Mouse (Mus musculus): ENCODE results near the gene Cuedc1.

GRCm38 (mm10) chr11:88071113-88071512 is 26.7 kb upstream of the Cuedc1 start:
- TF ChIP-seq CTCF (conservative IDR thresholded peaks at IDR 0.05; ENCODE audit: low read length), result no peak
- TF ChIP-seq NANOG (IDR thresholded peaks at IDR 0.05; ENCODE audit: borderline replicate concordance, low read length), result no peak

All from E14TG2a.4 (cell line).